Mouse (Mus musculus): ENCODE data around the gene Tnrc6a. TPM values are rescaled to one million over a fixed set of nuclear protein-coding genes. Genes with fewer than 3 reads are reported as not detected.

Gene Tnrc6a
- total and polyA plus RNA-seq, 3 experiments = 16.3 to 62.0 (median 20.1) TPM

- TF ChIP-seq SIN3A (IDR thresholded peaks at IDR 0.05; ENCODE audit: low read length) (no peak), NELFE (IDR thresholded peaks at IDR 0.05; ENCODE audit: low read depth, low read length) (no peak), TCF12 (IDR thresholded peaks at IDR 0.05; ENCODE audit: low read depth, low read length) (no peak), USF1 (IDR thresholded peaks at IDR 0.05; ENCODE audit: low read depth, low read length) (no peak), MXI1 (IDR thresholded peaks at IDR 0.05; ENCODE audit: low read depth, low read length) (no peak), CHD1 (IDR thresholded peaks at IDR 0.05; ENCODE audit: low read depth, low read length) (no peak), UBTF (IDR thresholded peaks at IDR 0.05; ENCODE audit: low read depth, low read length) (no peak), MYC (IDR thresholded peaks at IDR 0.05; ENCODE audit: low read depth, low read length) (no peak), MAZ (IDR thresholded peaks at IDR 0.05; ENCODE audit: low read depth, low read length) (no peak)
- Histone ChIP-seq H3K36me3 (replicated peaks in 1 of 2; ENCODE audit: control insufficient read depth in 1 of 2, insufficient read depth in 1 of 2, low read length in 1 of 2) (no peaks in the 10 kb centered on the region), H3K4me1 (ENCODE audit: control insufficient read depth in 1 of 2, insufficient read depth in 2 of 2) (no peaks in the 10 kb centered on the region), H3K27me3 (replicated peaks) (no peaks in the 10 kb centered on the region), H3K9me3 (replicated peaks; ENCODE audit: low read length) (peaks cover 3% of the 10 kb centered on the region), H3K4me2 (ENCODE audit: insufficient read depth, low read depth, poor library complexity, severe bottlenecking) (no peak overlapping the region), H3K9ac (ENCODE audit: insufficient read depth, low read depth) (no peak overlapping the region), H3K4me3 (replicated peaks in 1 of 3; ENCODE audit: low read depth in 2 of 3, low read length in 2 of 3, poor library complexity in 1 of 3) (no peak overlapping the region), H3K27ac (ENCODE audit: insufficient read depth, low read depth) (no peak overlapping the region), H3K79me2 (replicated peaks; ENCODE audit: control insufficient read depth, extremely low read depth, insufficient read depth, poor library complexity, severe bottlenecking) (no peaks in the 10 kb centered on the region)
- dilution Hi-C loops (cut with MboI; ENCODE audit: extremely low pct_ligation_motif_present, extremely low pct_unique_long_range_greater_than_20kb, low sequenced_read_pairs) (no loop called here), in situ Hi-C loops (cut with MboI; ENCODE audit: low pct_ligation_motif_present, low pct_unique_long_range_greater_than_20kb, low sequenced_read_pairs) (no loop called here)
- no peak for DNase-seq (ENCODE audit: extremely low read depth)
These were observed 27.2 kb upstream of the Tnrc6a start for GRCm38 (mm10) chr7:123096344-123097120.

- no peak overlapping the region for H3K4me3 ChIP-seq (replicated peaks in 1 of 3; ENCODE audit: low read depth in 2 of 3, low read length in 2 of 3, poor library complexity in 1 of 3)
- no peak overlapping the region for H3K27ac ChIP-seq (ENCODE audit: insufficient read depth, low read depth)
- H3K9me3 ChIP-seq (replicated peaks; ENCODE audit: low read length) = peaks cover 3% of the 10 kb centered on the region
- dilution Hi-C loops (cut with MboI; ENCODE audit: extremely low pct_ligation_motif_present, extremely low pct_unique_long_range_greater_than_20kb, low sequenced_read_pairs) = no loop called here
- TF ChIP-seq RCOR1 (conservative IDR thresholded peaks at IDR 0.05; ENCODE audit: low read depth, low read length) (no peak), IRF4 (IDR thresholded peaks at IDR 0.05; ENCODE audit: low read depth, low read length) (no peak), POLR2A (IDR thresholded peaks at IDR 0.05; ENCODE audit: low read depth, low read length) (no peak), NELFE (IDR thresholded peaks at IDR 0.05; ENCODE audit: low read depth, low read length) (no peak), ZC3H11A (IDR thresholded peaks at IDR 0.05; ENCODE audit: low read depth, low read length) (no peak), POLR2AphosphoS2 (IDR thresholded peaks at IDR 0.05; ENCODE audit: low read depth, low read length) (no peak), MXI1 (IDR thresholded peaks at IDR 0.05; ENCODE audit: low read depth, low read length) (no peak), EP300 (IDR thresholded peaks at IDR 0.05; ENCODE audit: low read length) (no peak), CHD1 (IDR thresholded peaks at IDR 0.05; ENCODE audit: low read depth, low read length) (no peak), MYC (IDR thresholded peaks at IDR 0.05; ENCODE audit: low read depth, low read length) (no peak), ZMIZ1 (IDR thresholded peaks at IDR 0.05; ENCODE audit: low read depth, low read length) (no peak), ETS1 (conservative IDR thresholded peaks at IDR 0.05; ENCODE audit: low read depth, low read length) (no peak), ZKSCAN1 (IDR thresholded peaks at IDR 0.05; ENCODE audit: borderline replicate concordance, low read depth, low read length) (no peak), SMC3 (IDR thresholded peaks at IDR 0.05; ENCODE audit: low read depth, low read length) (no peak), MAX (IDR thresholded peaks at IDR 0.05; ENCODE audit: low read length) (no peak), BHLHE40 (IDR thresholded peaks at IDR 0.05; ENCODE audit: low read depth, low read length) (no peak)
- no peak for DNase-seq (ENCODE audit: extremely low read depth)
- no peaks in the 10 kb centered on the region for H3K79me2 ChIP-seq (replicated peaks; ENCODE audit: control insufficient read depth, extremely low read depth, insufficient read depth, poor library complexity, severe bottlenecking)
- no peaks in the 10 kb centered on the region for H3K36me3 ChIP-seq (replicated peaks in 1 of 2; ENCODE audit: control insufficient read depth in 1 of 2, insufficient read depth in 1 of 2, low read length in 1 of 2)
- no peak overlapping the region for H3K9ac ChIP-seq (ENCODE audit: insufficient read depth, low read depth)
- in situ Hi-C loops (cut with MboI; ENCODE audit: low pct_ligation_motif_present, low pct_unique_long_range_greater_than_20kb, low sequenced_read_pairs) = no loop called here
- no peaks in the 10 kb centered on the region for H3K4me1 ChIP-seq (ENCODE audit: control insufficient read depth in 1 of 2, insufficient read depth in 2 of 2)
- H3K27me3 ChIP-seq (replicated peaks) = no peaks in the 10 kb centered on the region
- H3K4me2 ChIP-seq (ENCODE audit: insufficient read depth, low read depth, poor library complexity, severe bottlenecking) = no peak overlapping the region
These were observed 25.6 kb upstream of the Tnrc6a start for GRCm38 (mm10) chr7:123097891-123098750.
